15 mouse cellular contexts compared by ENCODE assay signal in genomic region chr5:135557051-135557450, GRCm38 (mm10). TPM values are rescaled to one million over a fixed set of nuclear protein-coding genes. Genes with fewer than 3 reads are reported as not detected.
DNase-seq lines count a peak whose midpoint lies in the region.
"Had no signal": no experiment of that assay in that cellular context is flagged by ENCODE, and none has a peak within 500 bp of the region (broad histone marks: within the 10 kb centered on the region; RNA-seq: fewer than 3 reads in every experiment).

No protein-coding gene starts in this region.

- intact Hi-C loops in heart, postnatal 14 days (cut with DNase I): no loop called here

- no peak overlapping the region for H3K27ac ChIP-seq in hindbrain, embryonic 10.5 days

- 0 out of 2 replicates have a peak, but pooled peaks cover 3% of the 10 kb centered on the region for H3K4me1 ChIP-seq in hindbrain, embryonic 10.5 days (replicated peaks)

- no peaks in the 10 kb centered on the region for H3K9me3 ChIP-seq in hindbrain, embryonic 10.5 days

- no peaks in the 10 kb centered on the region for H3K36me3 ChIP-seq in hindbrain, embryonic 10.5 days

- no peak overlapping the region for H3K4me3 ChIP-seq in hindbrain, embryonic 10.5 days

- WGBS in hindbrain, embryonic 10.5 days: 28% methylated on average over 4 of the region's 4 CpGs

- DNase-seq in cerebellum, postnatal 10 days: peak; percentile 25 to 28
- DNase-seq in cerebellum, postnatal 4 days (ENCODE audit: low spot score in 2 of 2): no peak
- DNase-seq in embryo, embryonic 10.5 days (ENCODE audit: low spot score): peak; percentile 36
- DNase-seq in hindbrain, embryonic 10.5 days (ENCODE audit: low spot score): peak; percentile 31
- DNase-seq in neural tube, embryonic 10.5 days (ENCODE audit: extremely low spot score, low spot score): peak; percentile 26
- DNase-seq in heart, postnatal 14 days: no peak
- no peak for DNase-seq in adrenal gland, adult 2 months
- DNase-seq in kidney, postnatal 25 days: no peak
- DNase-seq: lung, embryonic 14.5 days had no signal

- no peaks in the 10 kb centered on the region for H3K27me3 ChIP-seq in hindbrain, embryonic 10.5 days (ENCODE audit: insufficient read depth, poor library complexity, severe bottlenecking)

RNA-seq across cellular contexts. Expression of gene Ccl26, which starts 6.3 kb away (rescaled TPM):
- polyA plus RNA-seq in hindbrain, embryonic 10.5 days (2016; fragmentation: Nextera tagmentation; extraction: Ambion mirVana): not detected in 2 replicates
- total RNA-seq in heart, postnatal 14 days (2021): not detected
- total RNA-seq in adrenal gland, adult 2 months (2021): not detected
- not detected in 2 replicates for polyA plus RNA-seq in adrenal gland, adult 2 months (2012; rRNA removed)
- total RNA-seq: common myeloid progenitor, adult 5-6 weeks; left cerebral cortex, postnatal 36 days; monocyte, adult 5-6 weeks had no signal
- polyA plus RNA-seq: forebrain, embryonic 14.5 days; inflammation-experienced regulatory T-cells, adult 6 months; large intestine, adult 2 months; lung, embryonic 14.5 days had no signal

RNA-seq across cellular contexts. Expression of gene Hip1, which starts 12.1 kb away (rescaled TPM):
- polyA plus RNA-seq in hindbrain, embryonic 10.5 days (2016; fragmentation: Nextera tagmentation; extraction: Ambion mirVana): 51.3 and 65.6 TPM in 2 replicates
- 10 to 100 TPM; 45.6 to 45.9 TPM for total RNA-seq in heart, postnatal 14 days (2021)
- total RNA-seq in adrenal gland, adult 2 months (2021): 10 to 100 TPM; 17.2 to 26.7 TPM
- polyA plus RNA-seq in adrenal gland, adult 2 months (2012; rRNA removed): 19.4 and 20.5 TPM in 2 replicates

RNA-seq across cellular contexts. Expression of gene Ccl24, which starts 15.8 kb away (rescaled TPM):
- polyA plus RNA-seq in hindbrain, embryonic 10.5 days (2016; fragmentation: Nextera tagmentation; extraction: Ambion mirVana): 1.1 and 1.9 TPM in 2 replicates
- 1 to 10 TPM; 1.6 to 2.2 TPM for total RNA-seq in heart, postnatal 14 days (2021)
- total RNA-seq in adrenal gland, adult 2 months (2021): 1 to 10 TPM; 1.9 to 2.0 TPM
- 0.88 and 2.0 TPM in 2 replicates for polyA plus RNA-seq in adrenal gland, adult 2 months (2012; rRNA removed)
- total RNA-seq: common myeloid progenitor, adult 5-6 weeks; monocyte, adult 5-6 weeks had no signal
- polyA plus RNA-seq: inflammation-experienced regulatory T-cells, adult 6 months had no signal

Comparison
In these comparisons a context has a peak if more than half of its experiments do, and no peak if none do; other contexts are left out.
1. DNase-seq: peak in cerebellum, postnatal 10 days (2 of 2), embryo, embryonic 10.5 days (single experiment), hindbrain, embryonic 10.5 days (single experiment) and neural tube, embryonic 10.5 days (single experiment); none in cerebellum, postnatal 4 days (0 of 2), heart, postnatal 14 days (0 of 2), adrenal gland, adult 2 months (single experiment) and kidney, postnatal 25 days (0 of 2).